Mouse (Mus musculus): Measurements from ENCODE around the gene Kcnk2. TPM values are rescaled to one million over a fixed set of nuclear protein-coding genes. Genes with fewer than 3 reads are reported as not detected.

Gene Kcnk2
- polyA plus RNA-seq, 1 experiment from 2014 or later = 26.0 TPM

DNA sequence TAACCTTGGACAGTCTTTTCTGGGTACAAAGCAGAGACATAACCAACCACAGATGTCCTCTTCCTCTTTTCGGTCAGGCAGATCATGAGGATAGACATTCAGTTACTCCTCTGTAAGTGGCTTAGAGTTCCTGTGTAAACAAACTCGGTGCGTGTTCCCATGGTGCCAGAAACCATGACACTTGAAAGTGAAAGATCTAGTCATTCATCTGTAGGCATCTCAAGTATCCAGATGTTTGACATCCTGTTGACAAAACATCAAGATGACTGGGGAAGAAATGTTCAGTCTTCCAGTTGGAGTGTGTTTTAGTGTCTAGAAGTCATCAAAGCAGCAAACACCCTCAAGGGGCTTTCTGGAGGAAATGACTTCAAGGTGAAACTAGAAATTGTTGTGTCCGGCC is 230.9 kb downstream of the Kcnk2 start:
- Histone ChIP-seq H3K4me1 (replicated peaks; ENCODE audit: control insufficient read depth, insufficient read depth, low read length) (no peaks in the 10 kb centered on the region), H3K4me3 (replicated peaks; ENCODE audit: low read length) (no peak overlapping the region), H3K9ac (replicated peaks; ENCODE audit: low read depth, low read length) (no peak overlapping the region), H3K4me2 (ENCODE audit: low read length) (no peak overlapping the region), H3K27me3 (replicated peaks; ENCODE audit: control insufficient read depth, insufficient read depth, low read length) (no peaks in the 10 kb centered on the region), H3K27ac (ENCODE audit: low read length) (no peak overlapping the region), H3K9me3 (ENCODE audit: control insufficient read depth, low read length) (no peaks in the 10 kb centered on the region), H3K36me3 (ENCODE audit: control insufficient read depth, insufficient read depth) (no peaks in the 10 kb centered on the region)
- WGBS = 92% methylated on average over 4 of the region's 4 CpGs
- no peak for ATAC-seq

- Histone ChIP-seq H3K4me2 (ENCODE audit: low read length) (no peak overlapping the region), H3K4me3 (replicated peaks; ENCODE audit: low read length) (no peak overlapping the region), H3K4me1 (replicated peaks; ENCODE audit: control insufficient read depth, insufficient read depth, low read length) (no peaks in the 10 kb centered on the region), H3K9ac (replicated peaks; ENCODE audit: low read depth, low read length) (no peak overlapping the region), H3K9me3 (ENCODE audit: control insufficient read depth, low read length) (no peaks in the 10 kb centered on the region), H3K27me3 (replicated peaks; ENCODE audit: control insufficient read depth, insufficient read depth, low read length) (no peaks in the 10 kb centered on the region), H3K36me3 (ENCODE audit: control insufficient read depth, insufficient read depth) (no peaks in the 10 kb centered on the region), H3K27ac (ENCODE audit: low read length) (no peak overlapping the region)
- ATAC-seq = no peak
- 88% methylated on average over 6 of the region's 6 CpGs for WGBS
Measured at GRCm38 (mm10) chr1:189165756-189166155, 236.3 kb downstream of the Kcnk2 start.

DNA sequence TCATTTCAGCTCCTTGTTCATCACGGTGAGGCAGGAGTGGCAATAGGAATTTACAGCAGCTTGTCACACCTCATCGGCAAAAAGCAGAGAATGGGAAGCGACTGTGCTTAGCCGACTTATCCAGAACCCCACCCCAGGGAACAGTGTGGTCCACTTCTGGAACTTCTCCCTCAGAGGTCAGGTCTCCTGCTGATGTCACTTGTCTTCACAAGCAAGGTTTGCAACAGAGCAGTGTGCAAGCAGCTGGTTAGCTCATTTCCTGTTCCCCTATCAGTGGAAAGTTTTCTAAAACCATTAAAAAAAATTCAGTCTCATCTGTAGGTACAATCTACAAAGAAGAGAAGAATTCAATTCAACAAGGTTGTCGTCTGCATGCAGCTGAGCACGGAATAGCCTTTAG is 236.9 kb downstream of the Kcnk2 start:
- no peaks in the 10 kb centered on the region for H3K4me1 ChIP-seq (replicated peaks; ENCODE audit: control insufficient read depth, insufficient read depth, low read length)
- H3K36me3 ChIP-seq (ENCODE audit: control insufficient read depth, insufficient read depth) = no peaks in the 10 kb centered on the region
- H3K27me3 ChIP-seq (replicated peaks; ENCODE audit: control insufficient read depth, insufficient read depth, low read length) = no peaks in the 10 kb centered on the region
- H3K4me2 ChIP-seq (ENCODE audit: low read length) = no peak overlapping the region
- no peak overlapping the region for H3K4me3 ChIP-seq (replicated peaks; ENCODE audit: low read length)
- H3K27ac ChIP-seq (ENCODE audit: low read length) = no peak overlapping the region
- no peak for ATAC-seq
- WGBS = 88% methylated on average over 6 of the region's 6 CpGs
- H3K9ac ChIP-seq (replicated peaks; ENCODE audit: low read depth, low read length) = no peak overlapping the region
- H3K9me3 ChIP-seq (ENCODE audit: control insufficient read depth, low read length) = no peaks in the 10 kb centered on the region

DNA sequence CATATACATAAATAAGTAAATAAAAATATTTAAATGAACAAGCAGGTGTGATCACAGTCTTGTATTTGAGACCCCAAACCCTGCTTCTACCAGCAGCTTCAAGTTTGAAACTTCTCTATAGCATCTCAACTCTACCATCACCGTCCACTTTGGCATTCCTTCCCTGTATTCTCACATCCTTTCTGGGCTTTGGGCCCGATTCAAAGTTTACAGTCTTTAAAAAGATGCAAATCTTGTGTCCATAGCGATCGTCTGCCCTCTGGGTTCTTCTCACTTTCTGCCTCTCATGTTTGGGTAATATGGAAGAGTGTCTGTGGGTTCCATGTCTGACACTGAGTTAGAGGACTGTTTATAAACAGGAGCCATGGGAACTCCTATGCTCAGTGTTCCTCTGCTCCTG is 237.4 kb downstream of the Kcnk2 start:
- ATAC-seq = no peak
- 70% methylated on average over 4 of the region's 4 CpGs for WGBS
- Histone ChIP-seq H3K4me2 (ENCODE audit: low read length) (no peak overlapping the region), H3K27ac (ENCODE audit: low read length) (no peak overlapping the region), H3K9ac (replicated peaks; ENCODE audit: low read depth, low read length) (no peak overlapping the region), H3K9me3 (ENCODE audit: control insufficient read depth, low read length) (no peaks in the 10 kb centered on the region), H3K4me3 (replicated peaks; ENCODE audit: low read length) (no peak overlapping the region), H3K36me3 (ENCODE audit: control insufficient read depth, insufficient read depth) (no peaks in the 10 kb centered on the region), H3K4me1 (replicated peaks; ENCODE audit: control insufficient read depth, insufficient read depth, low read length) (no peaks in the 10 kb centered on the region), H3K27me3 (replicated peaks; ENCODE audit: control insufficient read depth, insufficient read depth, low read length) (no peaks in the 10 kb centered on the region)

- H3K4me1 ChIP-seq (replicated peaks; ENCODE audit: control insufficient read depth, insufficient read depth, low read length) = no peaks in the 10 kb centered on the region
- no peak overlapping the region for H3K4me3 ChIP-seq (replicated peaks; ENCODE audit: low read length)
- no peaks in the 10 kb centered on the region for H3K27me3 ChIP-seq (replicated peaks; ENCODE audit: control insufficient read depth, insufficient read depth, low read length)
- H3K9me3 ChIP-seq (ENCODE audit: control insufficient read depth, low read length) = no peaks in the 10 kb centered on the region
- no peak overlapping the region for H3K27ac ChIP-seq (ENCODE audit: low read length)
- 100% methylated on average over 2 of the region's 2 CpGs for WGBS
- H3K9ac ChIP-seq (replicated peaks; ENCODE audit: low read depth, low read length) = no peak overlapping the region
- no peak overlapping the region for H3K4me2 ChIP-seq (ENCODE audit: low read length)
- ATAC-seq = no peak
- H3K36me3 ChIP-seq (ENCODE audit: control insufficient read depth, insufficient read depth) = no peaks in the 10 kb centered on the region
Measured at GRCm38 (mm10) chr1:189164241-189164640, 237.8 kb downstream of the Kcnk2 start.

Small RNAs within 50 kb of the gene (microRNA-seq; reads per million reads assigned to microRNA genes)
- gene Gm24092 = not detected
